In genomic region chr16:87705892-87706589, GRCm38 (mm10) we compare ENCODE assay signal across 11 mouse cellular contexts. TPM values are rescaled to one million over a fixed set of nuclear protein-coding genes. Genes with fewer than 3 reads are reported as not detected.
A peak's percentile ranks its signal among the peaks of the same experiment; 100 is the strongest.
DNase-seq lines count a peak whose midpoint lies in the region; ATAC-seq and TF ChIP-seq lines count a peak whose summit lies in the region.
"Had no signal": no experiment of that assay in that cellular context is flagged by ENCODE, and none has a peak within 500 bp of the region (broad histone marks: within the 10 kb centered on the region; RNA-seq: fewer than 3 reads in every experiment).

No protein-coding gene starts in this region.

- no peak for ATAC-seq in lung, embryonic 15.5 days (ENCODE audit: borderline replicate concordance, extremely low read depth, low FRiP score, low TSS enrichment)
- peak; percentile 62; the same call in 1 of the 2 replicates for ATAC-seq in intestine, embryonic 14.5 days (replicated peaks; ENCODE audit: low FRiP score, low TSS enrichment, low read depth)
- no peak for ATAC-seq in midbrain, postnatal 0 days (ENCODE audit: low FRiP score)

- peak; percentile 13 for DNase-seq in embryo, embryonic 10.5 days (ENCODE audit: low spot score)
- no peak for DNase-seq in embryo, embryonic 9.5 days (ENCODE audit: extremely low spot score)
- DNase-seq in lung, postnatal 4 days: no peak
- DNase-seq in intestine, embryonic 14.5 days (ENCODE audit: low spot score): no peak
- peak; percentile 11 for DNase-seq in midbrain, postnatal 0 days (ENCODE audit: low spot score)
- DNase-seq in urinary bladder, postnatal 25 days (ENCODE audit: low spot score): no peak
- no peak for DNase-seq in kidney, adult 18-20 months
- DNase-seq: gastrocnemius, postnatal 14 days; retina, postnatal 1 day had no signal

- H3K4me3 ChIP-seq in lung, embryonic 15.5 days: no peak overlapping the region
- no peak overlapping the region for H3K4me3 ChIP-seq in intestine, embryonic 14.5 days (ENCODE audit: low read depth, low read length)
- no peak overlapping the region for H3K4me3 ChIP-seq in midbrain, postnatal 0 days (ENCODE audit: low read depth, low read length)
- H3K4me3 ChIP-seq: layer of hippocampus, adult 2 months had no signal

- 35% methylated on average over 19 of the region's 19 CpGs for WGBS in lung, embryonic 15.5 days
- WGBS in intestine, embryonic 14.5 days: 32% methylated on average over 19 of the region's 19 CpGs
- WGBS in midbrain, postnatal 0 days: 46% methylated on average over 19 of the region's 19 CpGs

- H3K27me3 ChIP-seq in lung, embryonic 15.5 days: no peaks in the 10 kb centered on the region
- H3K27me3 ChIP-seq in intestine, embryonic 14.5 days (replicated peaks; ENCODE audit: control insufficient read depth, insufficient read depth, low read length): no peaks in the 10 kb centered on the region
- no peaks in the 10 kb centered on the region for H3K27me3 ChIP-seq in midbrain, postnatal 0 days (ENCODE audit: insufficient read depth, low read length)

- no peak for TF ChIP-seq CTCF in midbrain, postnatal 0 days (IDR thresholded peaks at IDR 0.05)

- H3K27ac ChIP-seq in lung, embryonic 15.5 days: no peak overlapping the region
- no peak overlapping the region for H3K27ac ChIP-seq in intestine, embryonic 14.5 days (ENCODE audit: low read depth)
- H3K27ac ChIP-seq in midbrain, postnatal 0 days (ENCODE audit: low read depth, low read length): no peak overlapping the region
- H3K27ac ChIP-seq: layer of hippocampus, adult 2 months had no signal

- H3K4me2 ChIP-seq in lung, embryonic 15.5 days: peak overlapping the region; percentile 9; the same call in 1 of the 2 replicates
- peak overlapping the region; percentile 4 for H3K4me2 ChIP-seq in intestine, embryonic 14.5 days (ENCODE audit: low read length)
- 0 out of 2 replicates have a peak overlapping the region, but pooled peaks have one; percentile 22 for H3K4me2 ChIP-seq in midbrain, postnatal 0 days (ENCODE audit: low read depth, low read length, poor library complexity, severe bottlenecking)

- H3K4me1 ChIP-seq in lung, embryonic 15.5 days: peaks cover 35% of the 10 kb centered on the region
- peaks cover 40% of the 10 kb centered on the region for H3K4me1 ChIP-seq in intestine, embryonic 14.5 days (replicated peaks; ENCODE audit: control insufficient read depth, insufficient read depth, low read length)
- H3K4me1 ChIP-seq in midbrain, postnatal 0 days (ENCODE audit: insufficient read depth, low read length): peaks cover 4% of the 10 kb centered on the region

- H3K9ac ChIP-seq in lung, embryonic 15.5 days: no peak overlapping the region
- no peak overlapping the region for H3K9ac ChIP-seq in intestine, embryonic 14.5 days (ENCODE audit: low read length)
- H3K9ac ChIP-seq in midbrain, postnatal 0 days (replicated peaks; ENCODE audit: low read length, poor library complexity, severe bottlenecking): no peak overlapping the region

- H3K9me3 ChIP-seq in lung, embryonic 15.5 days: no peaks in the 10 kb centered on the region
- no peaks in the 10 kb centered on the region for H3K9me3 ChIP-seq in intestine, embryonic 14.5 days (ENCODE audit: control insufficient read depth, low read length)
- H3K9me3 ChIP-seq in midbrain, postnatal 0 days (ENCODE audit: low read length): no peaks in the 10 kb centered on the region

- no peaks in the 10 kb centered on the region for H3K36me3 ChIP-seq in lung, embryonic 15.5 days
- H3K36me3 ChIP-seq in intestine, embryonic 14.5 days (ENCODE audit: control insufficient read depth, insufficient read depth, low read length): no peaks in the 10 kb centered on the region
- H3K36me3 ChIP-seq in midbrain, postnatal 0 days (ENCODE audit: insufficient read depth, low read length): no peaks in the 10 kb centered on the region

RNA-seq across cellular contexts. Expression of gene Bach1, which starts 7.3 kb away (rescaled TPM):
- polyA plus RNA-seq in lung, embryonic 15.5 days (2015; fragmentation: Nextera tagmentation; extraction: Ambion mirVana): 9.1 and 10.4 TPM in 2 replicates
- 13.6 and 14.5 TPM in 2 replicates for polyA plus RNA-seq in intestine, embryonic 14.5 days (2014; fragmentation: Nextera tagmentation; extraction: Ambion mirVana)
- total RNA-seq in midbrain, postnatal 0 days (2014; rRNA removed): 32.9 and 44.0 TPM in 2 replicates
- 9.4 and 10.3 TPM in 2 replicates for polyA plus RNA-seq in midbrain, postnatal 0 days (2015; fragmentation: Nextera tagmentation; extraction: Ambion mirVana)

Comparison
In these comparisons a context has a peak if more than half of its experiments do, and no peak if none do; other contexts are left out.
1. DNase-seq: peak in embryo, embryonic 10.5 days (single experiment) and midbrain, postnatal 0 days (single experiment); none in embryo, embryonic 9.5 days (single experiment), lung, postnatal 4 days (0 of 2), intestine, embryonic 14.5 days (single experiment), urinary bladder, postnatal 25 days (single experiment) and kidney, adult 18-20 months (single experiment).
2. Peak in every context shown above with its lines, with median percentiles within 50 percentile points of each other: H3K4me2 ChIP-seq.